Mouse (Mus musculus) forebrain, embryonic 15.5 days (tissue): ENCODE results near the gene Plxnd1. TPM values are rescaled to one million over a fixed set of nuclear protein-coding genes. Genes with fewer than 3 reads are reported as not detected.

Experiments
- ATAC-seq: fragments of 200-750 bp; cut with Nextera tagmentation; replicated peaks from 2 replicates; pipeline ENCODE4 v1.8.0; 2017; ENCODE audit warnings: mild to moderate bottlenecking, moderate TSS enrichment, moderate library complexity
- H3K27ac ChIP-seq: fragments of 300-500 bp; sonication (generic); replicated peaks from 2 replicates; pipeline ENCODE4 v1.5.1; 2015; ENCODE audit warnings: mild to moderate bottlenecking, inconsistent platforms
- H3K27me3 ChIP-seq: fragments of 300-500 bp; sonication (generic); 2 replicates; pipeline ENCODE4 v1.6.1; 2015; ENCODE audit warnings: inconsistent platforms
- H3K36me3 ChIP-seq: fragments of 300-500 bp; sonication (generic); 2 replicates; pipeline ENCODE4 v1.6.1; 2015; ENCODE audit warnings: mild to moderate bottlenecking, inconsistent platforms
- H3K4me1 ChIP-seq: fragments of 300-500 bp; sonication (generic); 2 replicates; pipeline ENCODE4 v1.6.1; 2015; ENCODE audit warnings: inconsistent platforms
- H3K4me2 ChIP-seq: fragments of 300-500 bp; sonication (generic); replicated peaks from 2 replicates; pipeline ENCODE4 v1.6.1; 2015; ENCODE audit warnings: mild to moderate bottlenecking, inconsistent platforms
- H3K4me3 ChIP-seq: fragments of 300-500 bp; sonication (generic); 2 replicates; pipeline ENCODE4 v1.5.1; 2015; ENCODE audit warnings: mild to moderate bottlenecking, inconsistent platforms
- H3K9ac ChIP-seq: fragments of 300-500 bp; sonication (generic); replicated peaks from 2 replicates; pipeline ENCODE4 v1.6.1; 2015; ENCODE audit warnings: mild to moderate bottlenecking, inconsistent platforms
- H3K9me3 ChIP-seq: fragments of 300-500 bp; sonication (generic); 2 replicates; pipeline ENCODE4 v1.6.1; 2016; ENCODE audit warnings: inconsistent platforms
- WGBS: fragments of 180-500 bp; shearing (Covaris S2); methylation state at CpG from one replicate; pipeline ENCODE4 v1.1.7; 2015; ENCODE audit warnings: mixed read lengths; 5-methylcytosine and 5-hydroxymethylcytosine counted together
- polyA plus RNA-seq: library from polyadenylated mRNA; unstranded; fragments of >200 nt; fragmentation: Nextera tagmentation; extraction: Ambion mirVana; gene quantifications from 2 replicates; pipeline ENCODE4 v1.2.1, GENCODE M21; 2015

Plxnd1 gene
- polyA plus RNA-seq, 1 experiment from 2014 or later = 13.5 TPM

GRCm38 (mm10) chr6:115906871-115907270 lies 87.9 kb downstream of the Plxnd1 start:
- ATAC-seq = no peak
- whole genome bisulfite sequencing = 86% methylated on average over 2 of the region's 2 CpGs
- no peak overlapping the region for H3K27ac ChIP-seq

GRCm38 (mm10) chr6:115906455-115906854 lies 88.3 kb downstream of the Plxnd1 start:
- no peak for ATAC-seq
- Histone ChIP-seq H3K9me3 (no peaks in the 10 kb centered on the region), H3K36me3 (peaks cover 3% of the 10 kb centered on the region; the same call in 1 of the 2 replicates), H3K4me2 (no peak overlapping the region), H3K9ac (no peak overlapping the region), H3K27ac (no peak overlapping the region), H3K27me3 (no peaks in the 10 kb centered on the region), H3K4me3 (no peak overlapping the region), H3K4me1 (peaks cover 5% of the 10 kb centered on the region; the same call in 1 of the 2 replicates)
- WGBS = 81% methylated on average over 1 of the region's 1 CpGs

More at GRCm38 (mm10) chr6:115906871-115907270, 87.9 kb downstream of the Plxnd1 start:
- Histone ChIP-seq H3K4me2 (no peak overlapping the region), H3K4me1 (0 out of 2 replicates have a peak, but pooled peaks cover 3% of the 10 kb centered on the region), H3K27me3 (no peaks in the 10 kb centered on the region), H3K4me3 (no peak overlapping the region), H3K9ac (no peak overlapping the region), H3K36me3 (peaks cover 3% of the 10 kb centered on the region; the same call in 1 of the 2 replicates), H3K9me3 (no peaks in the 10 kb centered on the region)

GRCm38 (mm10) chr6:115905568-115905967 lies 89.2 kb downstream of the Plxnd1 start:
- no peaks in the 10 kb centered on the region for H3K9me3 ChIP-seq
- peaks cover 8% of the 10 kb centered on the region; the same call in 1 of the 2 replicates for H3K4me1 ChIP-seq
- 96% methylated on average over 6 of the region's 6 CpGs for WGBS
- no peak for ATAC-seq
- no peak overlapping the region for H3K4me2 ChIP-seq
- H3K9ac ChIP-seq = no peak overlapping the region
- H3K27ac ChIP-seq = no peak overlapping the region
- H3K27me3 ChIP-seq = no peaks in the 10 kb centered on the region
- H3K36me3 ChIP-seq = peaks cover 3% of the 10 kb centered on the region; the same call in 1 of the 2 replicates
- H3K4me3 ChIP-seq = no peak overlapping the region

Other genes starting within 250 kb of the Plxnd1 start
- gene Tmem40, start 232.6 kb downstream of the Plxnd1 start, polyA plus RNA-seq = 0.40 and 0.75 TPM in 2 replicates
- 17.1 and 19.5 TPM in 2 replicates for gene Cand2, start 220.5 kb downstream of the Plxnd1 start, polyA plus RNA-seq
- 1,339 and 1,342 TPM in 2 replicates for gene Rpl32, start 186.3 kb downstream of the Plxnd1 start, polyA plus RNA-seq
- gene Efcab12, start 156.6 kb downstream of the Plxnd1 start, polyA plus RNA-seq = 1.8 and 2.0 TPM in 2 replicates
- 15.5 and 16.3 TPM in 2 replicates for gene Mbd4, start 141.6 kb downstream of the Plxnd1 start, polyA plus RNA-seq
- 28.2 and 29.4 TPM in 2 replicates for gene Ift122, start 141.5 kb downstream of the Plxnd1 start, polyA plus RNA-seq
- gene Rho, start 63.3 kb downstream of the Plxnd1 start, polyA plus RNA-seq = 0.09 and 0.19 TPM in 2 replicates
- gene H1foo, start 50.1 kb downstream of the Plxnd1 start, polyA plus RNA-seq = not detected in 2 replicates
- gene Tmcc1, start 198.5 kb upstream of the Plxnd1 start, polyA plus RNA-seq = 36.5 and 36.7 TPM in 2 replicates
- gene Washc2, start 213.0 kb upstream of the Plxnd1 start, polyA plus RNA-seq = 58.1 and 60.1 TPM in 2 replicates